Mouse (Mus musculus) MEL (cell line): Measurements from ENCODE around the gene Dpp4. TPM values are rescaled to one million over a fixed set of nuclear protein-coding genes. Genes with fewer than 3 reads are reported as not detected.

Source experiments
- DNase-seq: peaks from one replicate; pipeline ENCODE4 v3.0.0; 2011; ENCODE audit warnings: low read depth, low spot score
- H3K27ac ChIP-seq: 2 replicates; pipeline ENCODE4 v1.5.1; 2012; ENCODE audit warnings: low read depth, mild to moderate bottlenecking, control low read depth, low read length, moderate library complexity; ENCODE audit not compliant: control insufficient read depth
- H3K27me3 ChIP-seq, 2 experiments: fragments of 150-350 bp in 1 of 2; sonication (generic) in 1 of 2; 2 replicates each; pipeline ENCODE4 v1.6.1; 2012; ENCODE audit warnings: low read length in 2 of 2, mild to moderate bottlenecking in 2 of 2, improper control_type of control experiment in 1 of 2, moderate library complexity in 1 of 2; ENCODE audit not compliant: insufficient read depth in 2 of 2, control insufficient read depth in 1 of 2
- H3K36me3 ChIP-seq, 2 experiments: 2 replicates each; pipeline ENCODE4 v1.6.1; 2012 to 2014; ENCODE audit warnings: low read length in 2 of 2, improper control_type of control experiment in 1 of 2, inconsistent platforms in 1 of 2, mild to moderate bottlenecking in 1 of 2; ENCODE audit not compliant: insufficient read depth in 2 of 2, control insufficient read depth in 1 of 2
- H3K4me1 ChIP-seq, 2 experiments: fragments of 150-350 bp in 1 of 2; sonication (generic) in 1 of 2; 2 replicates each; pipeline ENCODE4 v1.6.1; 2012; ENCODE audit warnings: low read length in 2 of 2, improper control_type of control experiment in 1 of 2, mild to moderate bottlenecking in 1 of 2; ENCODE audit not compliant: insufficient read depth in 2 of 2, control insufficient read depth in 1 of 2
- H3K4me3 ChIP-seq, 2 experiments: fragments of 150-350 bp in 1 of 2; sonication (generic) in 1 of 2; 2 replicates each; pipeline ENCODE4 v1.5.1; 2012; ENCODE audit warnings: low read depth in 2 of 2, low read length in 2 of 2, mild to moderate bottlenecking in 2 of 2, moderate library complexity in 2 of 2, control low read depth in 1 of 2, improper control_type of control experiment in 1 of 2; ENCODE audit not compliant: control insufficient read depth in 1 of 2, insufficient read depth in 1 of 2
- H3K79me2 ChIP-seq: 2 replicates; pipeline ENCODE4 v1.6.1; 2012; ENCODE audit warnings: mild to moderate bottlenecking, low read length, moderate library complexity; ENCODE audit not compliant: control insufficient read depth, poor library complexity, insufficient read depth
- H3K9ac ChIP-seq: 2 replicates; pipeline ENCODE4 v1.6.1; 2012; ENCODE audit warnings: low read depth, mild to moderate bottlenecking, control low read depth, low read length, moderate library complexity; ENCODE audit not compliant: control insufficient read depth, poor library complexity, severe bottlenecking
- H3K9me3 ChIP-seq: fragments of 150-350 bp; sonication (generic); replicated peaks from 2 replicates; pipeline ENCODE4 v1.6.1; 2012; ENCODE audit warnings: mild to moderate bottlenecking, low read length, improper control_type of control experiment, moderate library complexity; ENCODE audit not compliant: insufficient read depth
- BHLHE40 ChIP-seq: IDR thresholded peaks from 2 replicates; pipeline ENCODE4 v1.6.1; 2012; ENCODE audit warnings: low read depth, mild to moderate bottlenecking, inconsistent platforms, low read length, improper control_type of control experiment, borderline replicate concordance
- E2F4 ChIP-seq: IDR thresholded peaks from 2 replicates; pipeline ENCODE4 v1.6.1; 2011; ENCODE audit warnings: low read depth, low read length, improper control_type of control experiment, borderline replicate concordance
- EP300 ChIP-seq, 2 experiments: IDR thresholded peaks; 2 replicates each; pipeline ENCODE4 v1.6.1; 2011; ENCODE audit warnings: improper control_type of control experiment in 2 of 2, low read length in 2 of 2, low read depth in 1 of 2, mild to moderate bottlenecking in 1 of 2
- ETS1 ChIP-seq: IDR thresholded peaks from 2 replicates; pipeline ENCODE4 v1.6.1; 2012; ENCODE audit warnings: low read depth, mild to moderate bottlenecking, inconsistent platforms, low read length, improper control_type of control experiment, moderate library complexity
- GABPA ChIP-seq: IDR thresholded peaks from 2 replicates; pipeline ENCODE4 v1.6.1; 2012; ENCODE audit warnings: low read depth, mild to moderate bottlenecking, inconsistent platforms, low read length, improper control_type of control experiment, moderate library complexity
- HCFC1 ChIP-seq: IDR thresholded peaks from 2 replicates; pipeline ENCODE4 v1.6.1; 2012; ENCODE audit warnings: low read depth, mild to moderate bottlenecking, inconsistent platforms, low read length, improper control_type of control experiment, moderate library complexity
- JUND ChIP-seq: IDR thresholded peaks from 2 replicates; pipeline ENCODE4 v1.6.1; 2011; ENCODE audit warnings: low read depth, mild to moderate bottlenecking, improper control_type of control experiment, low read length
- KAT2A ChIP-seq: conservative IDR thresholded peaks from 2 replicates; pipeline ENCODE4 v1.6.1; 2012; ENCODE audit warnings: low read depth, low read length, improper control_type of control experiment, inconsistent platforms
- MAFK ChIP-seq: IDR thresholded peaks from 2 replicates; pipeline ENCODE4 v1.6.1; 2011; ENCODE audit warnings: low read depth, mild to moderate bottlenecking, low read length, improper control_type of control experiment, borderline replicate concordance
- MAX ChIP-seq: IDR thresholded peaks from 2 replicates; pipeline ENCODE4 v1.6.1; 2011; ENCODE audit warnings: low read length, improper control_type of control experiment
- MAZ ChIP-seq: IDR thresholded peaks from 2 replicates; pipeline ENCODE4 v1.6.1; 2012; ENCODE audit warnings: low read depth, mild to moderate bottlenecking, inconsistent platforms, low read length, improper control_type of control experiment
- MYB ChIP-seq: IDR thresholded peaks from 2 replicates; pipeline ENCODE4 v1.6.1; 2011; ENCODE audit warnings: mild to moderate bottlenecking, low read depth, low read length, improper control_type of control experiment
- MYC ChIP-seq: IDR thresholded peaks from 2 replicates; pipeline ENCODE4 v1.6.1; 2011; ENCODE audit warnings: low read depth, mild to moderate bottlenecking, low read length, improper control_type of control experiment, moderate library complexity
- NELFE ChIP-seq: IDR thresholded peaks from 2 replicates; pipeline ENCODE4 v1.6.1; 2011; ENCODE audit warnings: low read depth, low read length, improper control_type of control experiment
- POLR2A ChIP-seq, 2 experiments: IDR thresholded peaks; 2 replicates each; pipeline ENCODE4 v1.6.1; 2011 to 2012; ENCODE audit warnings: low read length in 2 of 2, mild to moderate bottlenecking in 2 of 2, control low read depth in 1 of 2, improper control_type of control experiment in 1 of 2, low read depth in 1 of 2, moderate library complexity in 1 of 2; ENCODE audit not compliant: control insufficient read depth in 1 of 2, insufficient read depth in 1 of 2, poor library complexity in 1 of 2
- POLR2AphosphoS5 ChIP-seq: IDR thresholded peaks from 2 replicates; pipeline ENCODE4 v1.6.1; 2012; ENCODE audit warnings: low read depth, borderline replicate concordance, mild to moderate bottlenecking, inconsistent platforms, low read length, moderate library complexity, mixed read lengths
- RAD21 ChIP-seq: IDR thresholded peaks from 2 replicates; pipeline ENCODE4 v1.6.1; 2011; ENCODE audit warnings: mild to moderate bottlenecking, low read depth, low read length, improper control_type of control experiment
- TCF12 ChIP-seq: IDR thresholded peaks from 2 replicates; pipeline ENCODE4 v1.6.1; 2014; ENCODE audit warnings: low read depth, mild to moderate bottlenecking, inconsistent platforms, low read length, improper control_type of control experiment, moderate library complexity
- UBTF ChIP-seq: IDR thresholded peaks from 2 replicates; pipeline ENCODE4 v1.6.1; 2012; ENCODE audit warnings: low read depth, mild to moderate bottlenecking, inconsistent platforms, low read length, improper control_type of control experiment, moderate library complexity, borderline replicate concordance; ENCODE audit not compliant: insufficient read depth
- USF1 ChIP-seq: IDR thresholded peaks from 2 replicates; pipeline ENCODE4 v1.6.1; 2014; ENCODE audit warnings: low read depth, mild to moderate bottlenecking, inconsistent platforms, low read length, improper control_type of control experiment, moderate library complexity
- ZMIZ1 ChIP-seq: IDR thresholded peaks from 2 replicates; pipeline ENCODE4 v1.6.1; 2012; ENCODE audit warnings: low read depth, mild to moderate bottlenecking, inconsistent platforms, low read length, improper control_type of control experiment, moderate library complexity
- polyA plus RNA-seq, 2 experiments: library from polyadenylated mRNA; stranded (reverse) in 1 of 2; unstranded in 1 of 2; fragments of >175 nt in 1 of 2; fragments of >200 nt in 1 of 2; gene quantifications; 2 replicates each; pipeline versions ENCODE4 v1.2.1 to v1.2.4; 2012; ENCODE audit warnings: low replicate concordance in 2 of 2, low read depth in 1 of 2; ENCODE audit not compliant: insufficient read length in 2 of 2, insufficient read depth in 1 of 2, missing spikeins in 1 of 2
- total RNA-seq: library from RNA; depleted of rRNA; stranded (reverse); fragments of 300-350 nt; gene quantifications from 2 replicates; pipeline ENCODE4 v1.2.3, GENCODE M21; 2012

Gene Dpp4
- total and polyA plus RNA-seq, 3 experiments, result 40.4 to 99.1 (median 64.1) TPM

GRCm38 (mm10) chr2:62344367-62344766 lies 67.7 kb downstream of the Dpp4 start:
- Histone ChIP-seq H3K27ac (no peak overlapping the region), H3K4me3 (no peak overlapping the region), H3K79me2 (no peaks in the 10 kb centered on the region), H3K36me3 (peaks cover 0 to 22% of the 10 kb centered on the region in 2 experiments; a peak in 2 of 4 replicates), H3K9ac (no peak overlapping the region), H3K27me3 (no peaks in the 10 kb centered on the region), H3K4me1 (no peaks in the 10 kb centered on the region), H3K9me3 (no peaks in the 10 kb centered on the region)
- no peak for DNase-seq
- no peak for TF ChIP-seq E2F4
- TF ChIP-seq KAT2A, result no peak
- TF ChIP-seq EP300 (IDR thresholded peaks at IDR 0.05; ENCODE audit: low read depth in 1 of 2, low read length in 2 of 2), result no peak
- no peak for TF ChIP-seq MAX
- TF ChIP-seq ZMIZ1, result no peak
- TF ChIP-seq USF1, result no peak
- no peak for TF ChIP-seq GABPA
- TF ChIP-seq BHLHE40, result no peak
- no peak for TF ChIP-seq POLR2AphosphoS5

DNA sequence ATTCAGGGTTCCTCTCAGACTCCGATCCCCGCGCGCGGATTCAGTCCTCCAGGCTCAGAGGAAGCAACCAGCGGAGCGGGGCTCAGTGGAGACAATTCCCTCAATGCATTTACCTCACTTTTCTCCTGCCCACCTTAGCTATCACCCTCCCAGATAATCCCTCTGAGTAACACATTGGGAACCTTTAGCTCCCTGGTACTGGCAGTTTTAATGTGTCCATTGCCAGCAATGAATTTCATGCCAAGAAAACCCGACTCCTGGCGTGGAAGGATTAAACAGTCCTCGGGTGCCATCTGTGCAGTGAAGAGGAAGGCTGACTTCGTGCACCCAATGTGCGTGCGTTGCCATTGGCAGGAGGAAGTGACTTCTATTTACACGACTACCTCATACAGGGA lies 70.3 kb downstream of the Dpp4 start:
- H3K4me1 ChIP-seq, result no peaks in the 10 kb centered on the region
- no peak overlapping the region for H3K27ac ChIP-seq
- no peak for TF ChIP-seq MYB
- no peak for TF ChIP-seq TCF12
- no peak for TF ChIP-seq MAFK
- TF ChIP-seq MAZ, result no peak
- no peak for TF ChIP-seq NELFE
- TF ChIP-seq ETS1, result no peak
- TF ChIP-seq JUND, result no peak
- no peak for TF ChIP-seq ZMIZ1
- TF ChIP-seq RAD21, result no peak
- TF ChIP-seq MYC, result no peak
- no peak for TF ChIP-seq HCFC1
- no peak for TF ChIP-seq POLR2A (IDR thresholded peaks at IDR 0.05; ENCODE audit: control insufficient read depth in 1 of 2, insufficient read depth in 1 of 2, low read depth in 1 of 2, low read length in 2 of 2, poor library complexity in 1 of 2)
- no peak for TF ChIP-seq UBTF
- no peak for TF ChIP-seq MAX
- TF ChIP-seq GABPA, result no peak
- no peaks in the 10 kb centered on the region for H3K79me2 ChIP-seq
- DNase-seq, result no peak
- peaks cover 0 to 20% of the 10 kb centered on the region in 2 experiments; a peak in 2 of 4 replicates for H3K36me3 ChIP-seq
- H3K9ac ChIP-seq, result no peak overlapping the region
- no peak overlapping the region for H3K4me3 ChIP-seq
- no peaks in the 10 kb centered on the region for H3K9me3 ChIP-seq
- no peaks in the 10 kb centered on the region for H3K27me3 ChIP-seq
